Mouse (Mus musculus) right cerebral cortex, adult 18-20 months (tissue): ENCODE measurements around the gene Cyp2c23.
A peak's percentile ranks its signal among the peaks of the same experiment; 100 is the strongest.

Experiments used
- DNase-seq: peaks from one replicate; pipeline ENCODE4 v3.0.0; 2022; ENCODE audit warnings: mixed read lengths

Cyp2c23 gene

GRCm38 (mm10) chr19:44028972-44029371, at the start of gene Cyp2c23:
Gene Cyp2c23 (minus strand): TSS chr19:44029208.
- DNase-seq, result no peak

- no peak for DNase-seq
These were observed 48.0 kb upstream of the Cyp2c23 start for GRCm38 (mm10) chr19:44077024-44077423.

- no peak for DNase-seq
These were observed 47.4 kb upstream of the Cyp2c23 start for GRCm38 (mm10) chr19:44076457-44076856.

- DNase-seq, result no peak
These were observed 46.0 kb upstream of the Cyp2c23 start for GRCm38 (mm10) chr19:44074986-44075385.

GRCm38 (mm10) chr19:44071166-44071565, 42.2 kb upstream of the Cyp2c23 start:
- no peak for DNase-seq

GRCm38 (mm10) chr19:44069914-44070232, 40.9 kb upstream of the Cyp2c23 start:
- no peak for DNase-seq

- peak; percentile 92 for DNase-seq
These were observed 40.3 kb upstream of the Cyp2c23 start, which contains the start of gene Erlin1 for GRCm38 (mm10) chr19:44069121-44069913. Gene Erlin1 (minus strand): TSS chr19:44069785.

- no peak for DNase-seq
These were observed 39.2 kb upstream of the Cyp2c23 start for GRCm38 (mm10) chr19:44068232-44068631.

GRCm38 (mm10) chr19:44067323-44068049, 38.5 kb upstream of the Cyp2c23 start:
- no peak for DNase-seq

GRCm38 (mm10) chr19:44064734-44065133, 35.7 kb upstream of the Cyp2c23 start:
- DNase-seq, result no peak

- DNase-seq, result no peak
These were observed 34.8 kb upstream of the Cyp2c23 start for GRCm38 (mm10) chr19:44063773-44064172.

GRCm38 (mm10) chr19:44060226-44060625, 31.2 kb upstream of the Cyp2c23 start:
- DNase-seq, result no peak

- DNase-seq, result no peak
These were observed 26.3 kb upstream of the Cyp2c23 start for GRCm38 (mm10) chr19:44055173-44055826.

- no peak for DNase-seq
These were observed 21.4 kb upstream of the Cyp2c23 start for GRCm38 (mm10) chr19:44050388-44050787.

GRCm38 (mm10) chr19:44049282-44049681, 20.3 kb upstream of the Cyp2c23 start:
- DNase-seq, result no peak

GRCm38 (mm10) chr19:44045847-44046246, 16.8 kb upstream of the Cyp2c23 start:
- DNase-seq, result no peak

GRCm38 (mm10) chr19:44042121-44042520, 13.1 kb upstream of the Cyp2c23 start:
- no peak for DNase-seq

GRCm38 (mm10) chr19:44033396-44033795, 4.4 kb upstream of the Cyp2c23 start:
- no peak for DNase-seq

GRCm38 (mm10) chr19:44032046-44032744, 3.2 kb upstream of the Cyp2c23 start:
- no peak for DNase-seq

GRCm38 (mm10) chr19:44030024-44030423, 1.0 kb upstream of the Cyp2c23 start:
- DNase-seq, result no peak

GRCm38 (mm10) chr19:44026956-44027530, 2.0 kb downstream of the Cyp2c23 start:
- no peak for DNase-seq

GRCm38 (mm10) chr19:44024921-44025585, 4.0 kb downstream of the Cyp2c23 start:
- no peak for DNase-seq
